Mouse (Mus musculus) limb, embryonic 12.5 days (tissue): ENCODE data around the gene Scel. TPM values are rescaled to one million over a fixed set of nuclear protein-coding genes. Genes with fewer than 3 reads are reported as not detected.
"Not testable (repeated sequence)": the region's sequence is repeated elsewhere in the genome, so short reads cannot be mapped to it uniquely, and the experiment has no call there.

Experiments
- ATAC-seq: fragments of 200-750 bp; cut with Nextera tagmentation; 2 replicates; pipeline ENCODE4 v1.8.0; 2017; ENCODE audit warnings: low read depth, moderate TSS enrichment; ENCODE audit not compliant: insufficient number of reproducible peaks, insufficient read depth, low FRiP score, low TSS enrichment
- H3K27ac ChIP-seq: fragments of 300-500 bp; sonication (generic); 2 replicates; pipeline ENCODE4 v1.5.1; 2016; ENCODE audit warnings: mild to moderate bottlenecking, moderate library complexity
- H3K27me3 ChIP-seq: fragments of 300-500 bp; sonication (generic); 2 replicates; pipeline ENCODE4 v1.6.1; 2016; ENCODE audit warnings: mild to moderate bottlenecking, moderate library complexity
- H3K36me3 ChIP-seq: fragments of 300-500 bp; sonication (generic); 2 replicates; pipeline ENCODE4 v1.6.1; 2016; ENCODE audit warnings: mild to moderate bottlenecking, moderate library complexity
- H3K4me1 ChIP-seq: fragments of 300-500 bp; sonication (generic); replicated peaks from 2 replicates; pipeline ENCODE4 v1.6.1; 2016
- H3K4me2 ChIP-seq: fragments of 300-500 bp; sonication (generic); 2 replicates; pipeline ENCODE4 v1.6.1; 2016; ENCODE audit warnings: mild to moderate bottlenecking, moderate library complexity
- H3K4me3 ChIP-seq: fragments of 300-500 bp; sonication (generic); replicated peaks from 2 replicates; pipeline ENCODE4 v1.5.1; 2016; ENCODE audit warnings: mild to moderate bottlenecking
- H3K9ac ChIP-seq: fragments of 300-500 bp; sonication (generic); replicated peaks from 2 replicates; pipeline ENCODE4 v1.6.1; 2016; ENCODE audit warnings: mild to moderate bottlenecking, moderate library complexity
- H3K9me3 ChIP-seq: fragments of 300-500 bp; sonication (generic); 2 replicates; pipeline ENCODE4 v1.6.1; 2016; ENCODE audit warnings: mild to moderate bottlenecking, moderate library complexity
- WGBS: fragments of 180-500 bp; shearing (Covaris S2); methylation state at CpG from one replicate; pipeline ENCODE4 v1.1.7; 2016; 5-methylcytosine and 5-hydroxymethylcytosine counted together
- polyA plus RNA-seq: library from polyadenylated mRNA; unstranded; fragments of >200 nt; fragmentation: Nextera tagmentation; extraction: Ambion mirVana; gene quantifications from 2 replicates; pipeline ENCODE4 v1.2.1, GENCODE M21; 2016

The Scel gene
- 0.11 and 0.17 TPM in 2 replicates for polyA plus RNA-seq

DNA sequence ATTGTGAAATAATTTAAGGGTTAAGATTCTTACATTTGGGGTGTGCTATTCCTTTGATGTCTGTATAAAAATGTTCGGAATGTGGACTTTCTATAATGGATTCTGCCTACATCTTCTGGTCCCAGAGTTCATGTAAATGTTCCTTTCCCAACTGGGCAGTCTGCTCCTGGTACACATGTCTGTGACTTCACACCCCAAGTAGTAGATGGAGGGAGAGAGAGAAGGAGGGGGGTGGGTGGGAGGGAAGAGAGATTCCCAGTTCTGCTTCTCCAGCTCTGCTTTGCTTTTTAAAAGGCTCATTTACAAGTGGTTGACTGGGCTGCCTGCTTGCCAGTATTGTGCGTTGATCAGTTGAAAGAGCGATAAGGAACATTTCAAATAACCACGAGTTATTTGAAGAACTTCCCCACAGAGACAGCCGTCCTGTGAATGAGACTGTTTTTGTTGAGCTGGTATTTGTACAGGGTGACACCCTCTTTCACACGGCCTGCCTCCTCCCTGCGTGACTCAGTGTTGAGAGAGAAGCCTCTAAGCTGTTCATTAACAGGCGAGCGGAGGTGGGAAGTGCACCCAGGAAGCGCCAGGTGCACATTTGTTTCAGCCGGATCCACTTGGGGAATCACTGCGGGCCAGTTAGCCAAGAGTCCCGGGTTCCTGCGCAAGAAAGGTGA lies at the start of gene Scel:
Gene Scel (plus strand): TSS at position 541 of the 671 bp plus-strand sequence.
- Histone ChIP-seq H3K27me3 (no peaks in the 10 kb centered on the region), H3K4me1 (peaks cover 5% of the 10 kb centered on the region; the same call in 1 of the 2 replicates), H3K9ac (no peak within 1 kb of the TSS), H3K4me3 (no peak within 1 kb of the TSS), H3K27ac (no peak within 1 kb of the TSS), H3K9me3 (no peaks in the 10 kb centered on the region), H3K36me3 (no peaks in the 10 kb centered on the region), H3K4me2 (peak within 1 kb of the TSS; percentile 19; the same call in 1 of the 2 replicates)
- 28% methylated on average over 14 of the region's 14 CpGs for WGBS
- no peak for ATAC-seq

DNA sequence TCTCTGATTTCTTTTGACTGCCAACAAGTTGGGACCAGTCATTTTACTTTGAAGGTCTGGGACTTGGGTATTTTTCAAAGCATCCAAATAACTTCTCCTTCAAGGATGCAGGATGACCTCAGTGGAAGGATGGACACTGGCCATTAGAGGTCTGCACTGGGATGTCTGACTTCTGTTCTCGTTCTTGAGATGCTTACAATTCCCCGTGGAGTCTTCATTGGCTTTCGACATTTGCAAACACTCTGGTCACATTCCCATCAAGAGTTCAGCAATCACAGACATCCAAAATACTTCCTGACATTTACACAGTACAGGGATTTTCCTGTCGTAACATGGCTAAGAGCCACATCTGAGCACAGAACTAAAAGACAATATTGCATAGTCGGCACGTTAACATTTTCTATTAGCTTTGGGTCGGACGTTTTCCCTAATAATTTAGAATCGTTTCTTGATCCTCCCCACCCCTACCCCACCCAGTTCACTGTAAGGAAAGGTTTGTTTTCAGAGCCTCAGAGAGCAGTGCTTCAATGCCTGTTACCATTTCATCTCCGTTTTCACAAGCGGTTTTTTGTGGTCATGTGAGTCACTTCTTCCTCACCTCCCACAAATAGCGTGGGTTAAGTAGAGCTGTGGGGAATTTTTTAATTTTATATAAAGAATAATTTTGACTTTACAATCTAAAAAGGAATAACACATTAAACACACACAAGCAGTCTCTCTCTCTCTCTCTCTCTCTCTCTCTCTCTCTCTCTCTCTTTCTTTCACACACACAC lies 44.3 kb upstream of the Scel start:
- ATAC-seq = no peak

DNA sequence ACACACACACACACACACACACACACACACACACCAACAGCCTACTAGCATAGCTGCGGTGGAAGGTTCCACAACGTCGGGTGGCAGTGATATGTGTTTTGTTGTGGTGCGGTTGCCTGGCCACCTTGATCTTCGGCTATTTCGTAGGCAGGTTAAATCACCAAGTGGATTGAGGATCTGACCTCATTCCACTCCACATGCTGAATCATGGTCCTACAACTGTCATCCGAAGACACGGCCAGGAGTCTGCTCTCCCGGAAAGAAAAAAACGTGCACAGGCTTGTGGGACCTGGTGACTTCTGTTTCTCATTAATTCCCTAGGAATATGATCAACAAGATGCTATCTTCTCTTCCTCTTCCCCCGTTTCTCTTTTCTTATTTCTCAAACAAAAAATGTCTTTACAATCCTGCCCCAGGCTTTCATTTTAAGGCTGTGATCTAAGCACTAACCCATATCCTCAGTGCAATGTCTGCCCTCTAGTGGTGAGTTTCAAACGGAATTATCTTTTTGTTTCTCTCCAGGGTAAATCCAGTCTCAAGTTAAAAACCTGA lies 43.6 kb upstream of the Scel start:
- H3K9ac ChIP-seq = no peak overlapping the region
- H3K27me3 ChIP-seq = no peaks in the 10 kb centered on the region
- H3K4me2 ChIP-seq = no peak overlapping the region
- no peaks in the 10 kb centered on the region for H3K4me1 ChIP-seq
- ATAC-seq = peak; percentile 37; the same call in 1 of the 2 replicates
- no peaks in the 10 kb centered on the region for H3K9me3 ChIP-seq
- 63% methylated on average over 12 of the region's 12 CpGs for WGBS
- no peak overlapping the region for H3K27ac ChIP-seq
- no peak overlapping the region for H3K4me3 ChIP-seq
- H3K36me3 ChIP-seq = no peaks in the 10 kb centered on the region

More for the DNA sequence above, 44.3 kb upstream of the Scel start:
- no peak overlapping the region for H3K4me2 ChIP-seq
- H3K27ac ChIP-seq = no peak overlapping the region
- no peaks in the 10 kb centered on the region for H3K4me1 ChIP-seq
- 80% methylated on average over 12 of the region's 12 CpGs for WGBS
- no peak overlapping the region for H3K4me3 ChIP-seq
- H3K27me3 ChIP-seq = no peaks in the 10 kb centered on the region
- H3K36me3 ChIP-seq = no peaks in the 10 kb centered on the region
- H3K9ac ChIP-seq = no peak overlapping the region
- no peaks in the 10 kb centered on the region for H3K9me3 ChIP-seq

DNA sequence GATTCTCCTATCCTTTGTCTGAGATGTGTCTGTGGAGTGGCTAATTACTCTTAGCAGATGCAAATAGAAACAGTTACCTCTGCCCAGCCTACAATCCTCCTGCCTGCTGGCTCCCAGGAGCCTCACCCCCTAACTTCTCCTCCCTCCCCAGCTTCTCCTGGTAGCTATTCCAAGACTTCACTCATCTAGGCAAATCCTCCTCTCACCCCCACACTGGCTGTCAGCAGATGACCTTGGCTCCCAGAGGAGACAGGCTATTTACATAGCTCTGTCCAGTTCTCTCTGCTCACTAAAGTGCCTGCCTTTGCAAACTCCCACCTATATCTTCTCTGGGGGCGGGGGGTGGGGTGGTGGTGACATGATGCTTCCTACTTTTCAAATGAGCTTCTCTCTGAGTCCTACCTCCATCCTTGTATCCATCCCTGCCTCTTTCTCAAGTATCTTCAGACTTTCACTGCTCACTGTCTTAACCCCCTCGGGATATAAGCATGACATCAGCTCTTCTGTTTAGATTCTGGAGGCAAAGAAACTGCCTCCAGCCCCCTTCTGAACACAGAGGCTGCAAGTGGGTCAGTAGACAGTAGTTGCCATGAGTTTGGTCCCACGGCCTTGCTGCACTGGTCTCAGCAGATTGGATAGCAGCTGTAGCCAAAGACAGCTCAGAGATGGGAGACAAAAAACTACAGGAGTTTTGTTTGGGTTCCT lies 41.9 kb upstream of the Scel start:
- ATAC-seq = no peak
- Histone ChIP-seq H3K4me3 (no peak overlapping the region), H3K27ac (no peak overlapping the region), H3K4me1 (no peaks in the 10 kb centered on the region), H3K9ac (no peak overlapping the region), H3K9me3 (no peaks in the 10 kb centered on the region), H3K27me3 (no peaks in the 10 kb centered on the region), H3K36me3 (no peaks in the 10 kb centered on the region), H3K4me2 (no peak overlapping the region)
- 53% methylated on average over 3 of the region's 3 CpGs for WGBS

DNA sequence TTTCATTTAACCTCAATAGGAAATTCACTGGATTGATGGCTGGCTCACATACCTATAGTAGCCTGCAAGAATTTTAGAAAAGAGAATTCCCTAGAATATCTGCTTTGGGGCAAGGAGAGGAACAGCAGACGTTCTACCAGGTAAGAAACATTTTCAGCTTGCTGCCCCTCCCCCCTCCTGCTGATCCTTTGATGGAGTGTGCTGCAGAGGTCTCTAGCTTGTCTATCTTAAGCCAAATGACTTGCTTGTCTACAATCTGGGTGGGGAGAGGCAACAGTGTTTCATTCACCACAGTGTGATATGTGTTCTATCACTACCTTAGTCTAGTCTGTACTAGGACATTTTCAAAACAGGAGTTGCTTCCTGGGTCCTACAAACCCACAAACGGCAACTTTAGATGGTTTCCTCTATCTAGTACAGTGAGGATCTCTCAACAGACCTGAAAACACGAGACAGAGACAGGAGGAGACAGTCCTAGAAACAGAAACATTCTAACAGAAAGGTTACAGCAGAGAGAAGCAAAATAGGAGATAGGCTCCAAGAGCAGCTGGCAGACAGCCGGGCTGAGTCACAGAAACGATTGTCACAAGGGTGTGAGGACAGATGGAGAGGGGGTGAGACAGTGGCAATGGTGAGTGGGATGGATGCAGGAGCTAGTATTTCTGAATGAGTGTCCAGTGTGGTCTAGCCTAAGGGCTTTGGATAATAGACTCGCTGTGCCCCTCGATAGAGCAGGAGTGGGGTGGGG lies 41.2 kb upstream of the Scel start:
- ATAC-seq = no peak
- Histone ChIP-seq H3K4me1 (no peaks in the 10 kb centered on the region), H3K27me3 (no peaks in the 10 kb centered on the region), H3K27ac (no peak overlapping the region), H3K4me2 (no peak overlapping the region), H3K36me3 (no peaks in the 10 kb centered on the region), H3K9me3 (no peaks in the 10 kb centered on the region), H3K9ac (no peak overlapping the region), H3K4me3 (no peak overlapping the region)
- 52% methylated on average over 7 of the region's 7 CpGs for WGBS

DNA sequence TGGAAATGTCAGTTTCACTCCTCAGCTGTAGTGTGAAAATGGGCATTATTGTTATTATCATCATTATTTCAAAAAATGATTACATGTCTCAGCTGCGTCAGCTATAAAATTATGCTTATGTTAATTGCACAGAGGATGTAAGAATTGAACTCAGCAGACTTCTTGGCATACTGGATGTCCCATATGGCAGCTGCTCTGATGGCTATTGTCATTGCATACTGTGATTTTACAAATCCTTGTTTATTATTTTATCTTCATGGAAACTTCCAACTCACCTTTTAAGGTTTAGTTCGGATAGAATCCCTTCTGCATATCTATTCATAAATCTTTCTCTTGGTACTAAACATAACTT lies 40.6 kb upstream of the Scel start:
- H3K4me3 ChIP-seq = no peak overlapping the region
- no peak overlapping the region for H3K27ac ChIP-seq
- no peaks in the 10 kb centered on the region for H3K27me3 ChIP-seq
- H3K9ac ChIP-seq = no peak overlapping the region
- no peaks in the 10 kb centered on the region for H3K9me3 ChIP-seq
- WGBS = 74% methylated on average over 2 of the region's 2 CpGs
- H3K4me2 ChIP-seq = no peak overlapping the region
- H3K4me1 ChIP-seq = no peaks in the 10 kb centered on the region
- no peaks in the 10 kb centered on the region for H3K36me3 ChIP-seq
- no peak for ATAC-seq

DNA sequence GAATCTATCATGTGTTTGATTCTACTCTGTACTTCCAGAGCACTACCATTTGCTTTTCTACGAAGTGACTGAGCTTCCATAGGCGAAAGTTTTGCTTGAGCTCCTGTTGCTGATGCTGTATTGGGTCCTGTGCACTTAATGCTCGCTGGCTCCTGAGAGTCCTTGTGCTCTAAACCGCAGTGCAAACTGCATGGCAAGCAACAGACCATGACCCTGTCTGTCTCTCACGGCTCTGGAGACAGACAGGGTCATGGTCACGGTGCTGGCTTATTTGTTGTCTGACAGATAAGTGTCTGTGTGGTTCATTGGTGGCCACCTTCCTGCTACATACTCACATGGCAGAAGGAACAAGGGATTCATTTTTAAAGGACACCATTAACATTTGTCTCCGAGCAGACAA lies 37.8 kb upstream of the Scel start:
- no peak overlapping the region for H3K9ac ChIP-seq
- H3K4me3 ChIP-seq = no peak overlapping the region
- WGBS = 86% methylated on average over 7 of the region's 7 CpGs
- ATAC-seq = no peak
- no peaks in the 10 kb centered on the region for H3K9me3 ChIP-seq
- no peaks in the 10 kb centered on the region for H3K4me1 ChIP-seq
- H3K27ac ChIP-seq = no peak overlapping the region
- no peaks in the 10 kb centered on the region for H3K36me3 ChIP-seq
- no peaks in the 10 kb centered on the region for H3K27me3 ChIP-seq
- no peak overlapping the region for H3K4me2 ChIP-seq

DNA sequence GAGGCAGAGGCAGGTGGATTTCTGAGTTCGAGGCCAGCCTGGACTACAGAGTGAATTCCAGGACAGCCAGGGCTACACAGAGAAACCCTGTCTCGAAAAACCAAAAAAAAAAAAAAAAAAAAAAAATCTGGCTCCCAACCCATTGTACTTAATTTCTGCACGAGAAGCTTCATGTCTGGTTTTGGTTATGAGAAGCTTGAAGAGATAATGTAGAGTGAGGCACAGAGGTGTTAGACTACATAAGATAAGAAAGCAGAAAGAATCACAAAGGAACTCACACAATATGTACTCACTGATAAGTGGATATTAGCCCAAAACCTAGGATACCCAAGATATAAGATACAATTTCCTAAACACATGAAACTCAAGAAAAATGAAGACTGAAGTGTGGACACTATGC lies 36.9 kb upstream of the Scel start:
- H3K4me1 ChIP-seq, ATAC-seq: not testable (repeated sequence)

DNA sequence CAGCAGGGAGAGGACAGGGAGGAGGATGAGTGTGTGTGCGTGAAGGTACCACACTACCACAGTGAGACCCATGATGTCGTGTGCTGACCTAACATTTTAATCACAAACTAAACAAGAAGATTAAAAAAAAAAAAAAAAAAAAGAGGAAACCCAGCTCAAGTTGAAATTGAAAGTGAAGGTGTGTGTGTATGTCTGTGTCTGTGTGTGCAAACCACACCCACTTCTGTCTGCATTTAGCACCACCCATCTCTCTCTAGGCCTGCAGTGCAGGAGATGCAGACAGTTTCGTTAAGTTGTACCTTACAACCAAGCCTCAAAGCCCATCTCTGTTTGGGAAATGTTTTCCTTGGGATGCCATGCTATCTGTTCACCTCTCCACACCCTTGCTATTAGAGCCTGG lies 35.9 kb upstream of the Scel start:
- H3K27ac ChIP-seq = no peak overlapping the region
- H3K9ac ChIP-seq = no peak overlapping the region
- no peaks in the 10 kb centered on the region for H3K27me3 ChIP-seq
- H3K4me3 ChIP-seq = no peak overlapping the region
- WGBS = 85% methylated on average over 3 of the region's 3 CpGs
- no peaks in the 10 kb centered on the region for H3K36me3 ChIP-seq
- no peak overlapping the region for H3K4me2 ChIP-seq
- H3K9me3 ChIP-seq = no peaks in the 10 kb centered on the region
- H3K4me1 ChIP-seq = no peaks in the 10 kb centered on the region
- ATAC-seq = no peak

More for the DNA sequence above, 36.9 kb upstream of the Scel start:
- WGBS = 75% methylated on average over 3 of the region's 3 CpGs
- not testable (repeated sequence) for H3K27ac ChIP-seq, H3K27me3 ChIP-seq, H3K9me3 ChIP-seq, H3K4me2 ChIP-seq, H3K4me3 ChIP-seq, H3K9ac ChIP-seq, H3K36me3 ChIP-seq

DNA sequence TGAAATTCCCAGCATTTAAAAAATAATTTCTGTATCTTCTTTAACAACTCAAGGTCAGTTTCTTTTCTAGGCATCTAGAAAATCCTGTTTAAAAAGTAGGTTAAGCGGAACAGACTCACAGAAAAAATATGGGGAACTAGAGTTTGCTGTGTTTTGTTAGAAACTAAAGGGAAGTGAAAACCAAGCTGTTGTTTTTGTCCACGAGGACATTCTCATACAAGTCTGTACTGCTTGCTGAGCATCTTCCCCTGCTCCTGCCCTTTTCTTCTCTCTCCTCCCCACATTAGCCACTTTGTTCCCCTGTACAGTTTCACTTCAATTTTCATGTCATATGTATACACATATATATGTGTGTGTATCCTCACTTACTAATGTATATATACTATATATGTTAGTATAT lies 35.2 kb upstream of the Scel start:
- Histone ChIP-seq H3K4me1 (no peaks in the 10 kb centered on the region), H3K4me3 (no peak overlapping the region), H3K27me3 (no peaks in the 10 kb centered on the region), H3K9me3 (no peaks in the 10 kb centered on the region), H3K27ac (no peak overlapping the region), H3K9ac (no peak overlapping the region), H3K4me2 (no peak overlapping the region), H3K36me3 (no peaks in the 10 kb centered on the region)
- WGBS = 89% methylated on average over 2 of the region's 2 CpGs
- ATAC-seq = no peak

DNA sequence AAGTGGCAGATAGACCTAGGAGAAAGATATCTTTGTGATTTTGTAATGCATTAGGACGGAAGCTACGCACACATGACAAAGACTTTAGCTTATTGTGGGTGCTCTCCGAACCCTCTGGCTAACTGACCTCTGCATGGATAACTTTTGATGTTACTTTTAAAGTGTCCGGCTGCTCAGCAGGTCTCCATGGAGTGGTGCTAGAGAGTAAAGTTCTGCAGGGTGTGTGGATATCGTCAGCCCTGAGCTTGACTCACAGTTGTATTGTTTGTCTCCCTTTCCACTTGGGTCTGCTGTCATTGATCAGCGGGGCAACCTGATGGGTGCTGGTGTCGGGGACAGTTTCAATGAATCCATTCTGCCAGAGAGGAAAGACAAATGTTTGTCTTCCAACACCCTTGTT lies 33.7 kb upstream of the Scel start:
- ATAC-seq = no peak
- Histone ChIP-seq H3K4me2 (no peak overlapping the region), H3K27ac (no peak overlapping the region), H3K9me3 (no peaks in the 10 kb centered on the region), H3K9ac (no peak overlapping the region), H3K4me1 (no peaks in the 10 kb centered on the region), H3K4me3 (no peak overlapping the region), H3K36me3 (no peaks in the 10 kb centered on the region), H3K27me3 (no peaks in the 10 kb centered on the region)
- 69% methylated on average over 7 of the region's 7 CpGs for WGBS
